Mouse (Mus musculus) kidney, adult 2 months (tissue): ENCODE results near the gene Khdrbs1. TPM values are rescaled to one million over a fixed set of nuclear protein-coding genes. Genes with fewer than 3 reads are reported as not detected.
"Not testable (repeated sequence)": the region's sequence is repeated elsewhere in the genome, so short reads cannot be mapped to it uniquely, and the experiment has no call there.

Experiments used
- DNase-seq: peaks from one replicate; pipeline ENCODE4 v3.0.0; 2021
- H3K27ac ChIP-seq: fragments of 200-500 bp; 2 replicates; pipeline ENCODE4 v1.5.1; 2012; ENCODE audit warnings: low read depth, low read length, control low read depth, inconsistent platforms; ENCODE audit not compliant: insufficient read depth
- H3K27me3 ChIP-seq: fragments of 200-500 bp; replicated peaks from 2 replicates; pipeline ENCODE4 v1.6.1; 2012; ENCODE audit warnings: mild to moderate bottlenecking, moderate library complexity, low read length, inconsistent platforms; ENCODE audit not compliant: control insufficient read depth, insufficient read depth
- H3K36me3 ChIP-seq: fragments of 200-500 bp; 2 replicates; pipeline ENCODE4 v1.6.1; 2012; ENCODE audit warnings: mild to moderate bottlenecking, moderate library complexity, low read length, inconsistent platforms; ENCODE audit not compliant: control insufficient read depth, insufficient read depth
- H3K4me1 ChIP-seq: fragments of 200-500 bp; 2 replicates; pipeline ENCODE4 v1.6.1; 2011; ENCODE audit warnings: low read length; ENCODE audit not compliant: control insufficient read depth, insufficient read depth
- H3K4me3 ChIP-seq: fragments of 200-500 bp; 2 replicates; pipeline ENCODE4 v1.5.1; 2011; ENCODE audit warnings: mild to moderate bottlenecking, low read depth, low read length, control low read depth; ENCODE audit not compliant: insufficient read depth
- CTCF ChIP-seq: fragments of 200-500 bp; conservative IDR thresholded peaks from 2 replicates; pipeline ENCODE4 v1.5.1; 2011; ENCODE audit warnings: low read depth, mild to moderate bottlenecking, control low read depth, low read length, moderate library complexity, mixed read lengths; ENCODE audit not compliant: insufficient read depth, insufficient read length
- POLR2A ChIP-seq: fragments of 200-500 bp; IDR thresholded peaks from one replicate; pipeline ENCODE4 v1.6.1; 2011; ENCODE audit warnings: low read depth, low read length, control low read depth
- WGBS: fragments of 180-500 bp; shearing (Covaris S2); methylation state at CpG from one replicate; pipeline ENCODE4 v1.1.7; 2018; 5-methylcytosine and 5-hydroxymethylcytosine counted together
- polyA plus RNA-seq: library from polyadenylated mRNA; depleted of rRNA; stranded (reverse); fragments of >200 nt; gene quantifications from 2 replicates; pipeline ENCODE4 v1.2.3, GENCODE M21; 2012

Gene Khdrbs1
- polyA plus RNA-seq, 1 experiment, result 16.0 TPM

- no peak overlapping the region for H3K27ac ChIP-seq
- no peak overlapping the region for H3K4me3 ChIP-seq
- H3K4me1 ChIP-seq, result no peaks in the 10 kb centered on the region
- no peak for TF ChIP-seq CTCF
- no peak for TF ChIP-seq POLR2A
- H3K27me3 ChIP-seq, result no peaks in the 10 kb centered on the region
- WGBS, result 89% methylated on average over 9 of the region's 9 CpGs
- H3K36me3 ChIP-seq, result peaks cover 9% of the 10 kb centered on the region
- no peak for DNase-seq
Measured at GRCm38 (mm10) chr4:129716310-129716709, 25.8 kb downstream of the Khdrbs1 start.

- no peak overlapping the region for H3K4me3 ChIP-seq
- H3K27ac ChIP-seq, result no peak overlapping the region
- H3K27me3 ChIP-seq, result no peaks in the 10 kb centered on the region
- peaks cover 8% of the 10 kb centered on the region for H3K36me3 ChIP-seq
- no peak for TF ChIP-seq POLR2A
- TF ChIP-seq CTCF, result no peak
- no peaks in the 10 kb centered on the region for H3K4me1 ChIP-seq
- 79% methylated on average over 8 of the region's 8 CpGs for WGBS
- DNase-seq, result no peak
Measured at GRCm38 (mm10) chr4:129709486-129710129, 32.5 kb downstream of the Khdrbs1 start.

GRCm38 (mm10) chr4:129706750-129707149 is 35.4 kb downstream of the Khdrbs1 start:
- Histone ChIP-seq H3K27me3 (no peaks in the 10 kb centered on the region), H3K4me1 (no peaks in the 10 kb centered on the region), H3K4me3 (no peak overlapping the region), H3K36me3 (peaks cover 5% of the 10 kb centered on the region), H3K27ac (no peak overlapping the region)
- no peak for DNase-seq
- TF ChIP-seq POLR2A (no peak), CTCF (no peak)
- 62% methylated on average over 3 of the region's 3 CpGs for WGBS

- TF ChIP-seq CTCF (no peak), POLR2A (no peak)
- H3K27ac ChIP-seq, result no peak overlapping the region
- H3K4me1 ChIP-seq, result no peaks in the 10 kb centered on the region
- WGBS, result 29% methylated on average over 11 of the region's 11 CpGs
- H3K27me3 ChIP-seq, result no peaks in the 10 kb centered on the region
- DNase-seq, result peak; percentile 25
- H3K4me3 ChIP-seq, result no peak overlapping the region
- no peaks in the 10 kb centered on the region; the same call in 1 of the 2 replicates for H3K36me3 ChIP-seq
Measured at GRCm38 (mm10) chr4:129702454-129702853, 39.6 kb downstream of the Khdrbs1 start.

- Histone ChIP-seq H3K27me3 (no peaks in the 10 kb centered on the region), H3K4me3 (peak overlapping the region; percentile 38; the same call in 1 of the 2 replicates), H3K4me1 (no peaks in the 10 kb centered on the region), H3K36me3 (no peaks in the 10 kb centered on the region; the same call in 1 of the 2 replicates), H3K27ac (no peak overlapping the region)
- DNase-seq, result peak; percentile 91
- TF ChIP-seq CTCF (peak; percentile 77), POLR2A (no peak)
- 34% methylated on average over 17 of the region's 17 CpGs for WGBS
Measured at GRCm38 (mm10) chr4:129701503-129702377, 40.4 kb downstream of the Khdrbs1 start.

- not testable (repeated sequence) for H3K27me3 ChIP-seq, H3K36me3 ChIP-seq, H3K4me1 ChIP-seq, H3K4me3 ChIP-seq, H3K27ac ChIP-seq, DNase-seq
- 88% methylated on average over 6 of the region's 6 CpGs for WGBS
Measured at GRCm38 (mm10) chr4:129700661-129701060, 41.4 kb downstream of the Khdrbs1 start.

- WGBS, result 42% methylated on average over 1 of the region's 1 CpGs
- DNase-seq, result no peak
- no peak for TF ChIP-seq CTCF
Measured at GRCm38 (mm10) chr4:129700216-129700615, 41.9 kb downstream of the Khdrbs1 start.

More at GRCm38 (mm10) chr4:129700216-129700615, 41.9 kb downstream of the Khdrbs1 start:
- Histone ChIP-seq H3K4me3 (no peak overlapping the region), H3K27me3 (no peaks in the 10 kb centered on the region), H3K36me3 (no peaks in the 10 kb centered on the region; the same call in 1 of the 2 replicates), H3K4me1 (peaks cover 4% of the 10 kb centered on the region; the same call in 1 of the 2 replicates), H3K27ac (no peak overlapping the region)
